Mouse (Mus musculus): ENCODE data around the gene Padi1. TPM values are rescaled to one million over a fixed set of nuclear protein-coding genes. Genes with fewer than 3 reads are reported as not detected.

The Padi1 gene
- polyA plus RNA-seq, 1 experiment from 2014 or later = 0.12 TPM

- WGBS = 52% methylated on average over 9 of the region's 9 CpGs
Measured at GRCm38 (mm10) chr4:140793795-140794194, 51.8 kb downstream of the Padi1 start.

GRCm38 (mm10) chr4:140792584-140792983, 53.0 kb downstream of the Padi1 start:
- no peak for ATAC-seq (ENCODE audit: insufficient number of reproducible peaks, insufficient read depth, low FRiP score, low TSS enrichment)
- Histone ChIP-seq H3K36me3 (no peaks in the 10 kb centered on the region), H3K4me1 (no peaks in the 10 kb centered on the region), H3K4me3 (no peak overlapping the region), H3K27me3 (no peaks in the 10 kb centered on the region), H3K9me3 (no peaks in the 10 kb centered on the region), H3K4me2 (replicated peaks) (no peak overlapping the region), H3K9ac (no peak overlapping the region), H3K27ac (no peak overlapping the region)
- WGBS = 90% methylated on average over 7 of the region's 7 CpGs

More at GRCm38 (mm10) chr4:140793795-140794194, 51.8 kb downstream of the Padi1 start:
- Histone ChIP-seq H3K36me3 (no peaks in the 10 kb centered on the region), H3K27ac (no peak overlapping the region), H3K27me3 (peaks cover 4% of the 10 kb centered on the region; the same call in 1 of the 2 replicates), H3K4me3 (no peak overlapping the region), H3K9me3 (no peaks in the 10 kb centered on the region), H3K9ac (no peak overlapping the region), H3K4me2 (replicated peaks) (no peak overlapping the region), H3K4me1 (no peaks in the 10 kb centered on the region)
- ATAC-seq (ENCODE audit: insufficient number of reproducible peaks, insufficient read depth, low FRiP score, low TSS enrichment) = no peak

DNA sequence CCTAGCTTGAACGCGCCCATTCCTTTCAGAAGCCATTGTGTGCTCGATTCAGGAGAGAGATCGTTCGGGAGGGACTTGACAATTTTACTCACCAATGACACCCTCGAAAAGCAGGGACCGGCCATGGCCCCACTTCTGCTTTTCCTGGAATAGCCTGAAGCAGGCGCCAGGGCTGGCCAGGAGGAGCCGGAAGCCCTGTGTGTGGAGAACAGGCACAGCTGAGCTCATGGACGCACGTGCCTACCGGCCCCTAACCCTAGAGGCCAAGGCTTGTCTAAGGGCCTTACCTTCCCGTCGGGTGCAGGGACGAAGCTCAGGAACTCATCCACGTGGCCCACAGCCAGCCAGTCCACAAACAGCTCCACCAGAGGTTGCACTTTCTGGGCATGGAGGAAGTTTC, 54.5 kb downstream of the Padi1 start:
- ATAC-seq (ENCODE audit: insufficient number of reproducible peaks, insufficient read depth, low FRiP score, low TSS enrichment) = no peak
- Histone ChIP-seq H3K27ac (no peak overlapping the region), H3K27me3 (no peaks in the 10 kb centered on the region), H3K36me3 (no peaks in the 10 kb centered on the region), H3K4me3 (no peak overlapping the region), H3K9me3 (no peaks in the 10 kb centered on the region), H3K4me1 (no peaks in the 10 kb centered on the region), H3K4me2 (replicated peaks) (no peak overlapping the region), H3K9ac (no peak overlapping the region)
- whole genome bisulfite sequencing = 84% methylated on average over 16 of the region's 16 CpGs

DNA sequence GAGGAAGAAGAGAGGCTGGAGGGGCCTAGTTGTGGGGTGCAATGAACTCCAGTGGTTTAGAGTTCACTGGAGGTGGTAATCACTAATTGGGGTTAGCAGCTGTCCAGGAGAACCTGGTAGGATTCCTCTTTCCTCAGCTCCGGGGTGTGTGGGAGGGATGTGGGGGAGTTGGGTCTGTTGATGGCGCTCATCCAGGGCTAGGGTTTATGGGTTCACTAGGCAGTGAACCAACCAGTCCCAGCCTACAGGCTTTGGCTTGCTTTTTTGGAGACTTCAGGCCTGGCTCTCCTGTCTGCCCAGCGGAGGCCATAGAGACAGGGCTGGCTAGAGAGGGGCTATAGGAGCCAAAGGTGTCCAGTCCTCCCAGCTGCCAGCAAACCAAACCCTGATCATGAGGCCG, 55.6 kb downstream of the Padi1 start:
- no peaks in the 10 kb centered on the region for H3K27me3 ChIP-seq
- no peak for ATAC-seq (ENCODE audit: insufficient number of reproducible peaks, insufficient read depth, low FRiP score, low TSS enrichment)
- WGBS = 93% methylated on average over 4 of the region's 4 CpGs

DNA sequence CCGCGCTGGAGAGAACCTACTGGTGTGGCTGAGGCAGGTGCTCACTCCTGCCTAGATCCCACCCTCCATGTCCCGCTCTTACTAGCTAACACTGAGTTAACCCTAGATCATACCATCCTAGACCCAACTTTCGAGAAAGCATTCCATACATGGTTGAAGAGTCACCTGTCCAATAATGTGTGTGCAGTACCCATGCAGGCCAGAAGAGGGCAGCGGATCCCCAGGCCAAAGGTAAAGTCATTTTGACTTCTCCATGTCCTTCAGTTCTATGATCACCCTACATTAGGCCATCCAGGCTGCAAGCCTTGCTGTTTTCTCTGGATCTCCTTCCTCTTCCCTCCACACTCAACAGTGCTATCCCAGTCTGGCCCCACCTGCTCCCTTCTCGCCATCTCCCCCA, 56.6 kb downstream of the Padi1 start:
- Histone ChIP-seq H3K4me3 (no peak overlapping the region), H3K27ac (no peak overlapping the region), H3K27me3 (no peaks in the 10 kb centered on the region), H3K4me2 (replicated peaks) (no peak overlapping the region), H3K9me3 (no peaks in the 10 kb centered on the region), H3K36me3 (no peaks in the 10 kb centered on the region), H3K4me1 (no peaks in the 10 kb centered on the region), H3K9ac (no peak overlapping the region)
- ATAC-seq (ENCODE audit: insufficient number of reproducible peaks, insufficient read depth, low FRiP score, low TSS enrichment) = no peak
- 40% methylated on average over 6 of the region's 6 CpGs for WGBS

More for the DNA sequence above, 55.6 kb downstream of the Padi1 start:
- Histone ChIP-seq H3K9ac (no peak overlapping the region), H3K36me3 (no peaks in the 10 kb centered on the region), H3K4me1 (no peaks in the 10 kb centered on the region), H3K27ac (no peak overlapping the region), H3K4me3 (no peak overlapping the region), H3K9me3 (no peaks in the 10 kb centered on the region), H3K4me2 (replicated peaks) (no peak overlapping the region)

GRCm38 (mm10) chr4:140788264-140788663, 57.3 kb downstream of the Padi1 start:
- no peak overlapping the region for H3K9ac ChIP-seq
- H3K9me3 ChIP-seq = no peaks in the 10 kb centered on the region
- no peaks in the 10 kb centered on the region for H3K27me3 ChIP-seq
- 77% methylated on average over 6 of the region's 6 CpGs for WGBS
- H3K4me1 ChIP-seq = no peaks in the 10 kb centered on the region
- H3K27ac ChIP-seq = no peak overlapping the region
- no peak overlapping the region for H3K4me3 ChIP-seq
- no peak overlapping the region for H3K4me2 ChIP-seq (replicated peaks)
- no peaks in the 10 kb centered on the region for H3K36me3 ChIP-seq
- ATAC-seq (ENCODE audit: insufficient number of reproducible peaks, insufficient read depth, low FRiP score, low TSS enrichment) = no peak

DNA sequence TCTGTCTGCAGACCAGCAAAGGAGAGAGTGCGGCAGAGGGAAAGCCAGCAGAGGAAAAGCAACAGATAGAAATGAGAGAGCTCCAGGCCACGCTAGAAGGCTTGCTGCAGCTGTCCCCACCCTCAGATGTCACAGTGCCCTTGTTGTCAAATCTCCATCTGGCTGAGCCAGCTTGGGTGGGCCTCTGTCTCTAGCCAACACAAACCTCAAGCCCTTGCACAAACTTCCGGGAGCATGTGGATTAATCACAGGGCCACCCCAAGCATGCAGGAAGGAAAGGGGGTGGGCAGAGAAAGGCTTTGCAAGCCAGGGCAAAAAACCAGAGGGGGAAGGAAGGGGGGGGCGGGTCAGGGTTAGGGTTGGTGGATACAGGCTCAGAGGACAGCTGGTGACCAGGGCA, 58.2 kb downstream of the Padi1 start:
- no peak for ATAC-seq (ENCODE audit: insufficient number of reproducible peaks, insufficient read depth, low FRiP score, low TSS enrichment)
- no peaks in the 10 kb centered on the region for H3K9me3 ChIP-seq
- H3K4me3 ChIP-seq = no peak overlapping the region
- 58% methylated on average over 4 of the region's 4 CpGs for WGBS
- no peak overlapping the region for H3K9ac ChIP-seq
- H3K27me3 ChIP-seq = no peaks in the 10 kb centered on the region
- H3K36me3 ChIP-seq = no peaks in the 10 kb centered on the region
- no peaks in the 10 kb centered on the region for H3K4me1 ChIP-seq
- H3K27ac ChIP-seq = no peak overlapping the region
- H3K4me2 ChIP-seq (replicated peaks) = no peak overlapping the region

DNA sequence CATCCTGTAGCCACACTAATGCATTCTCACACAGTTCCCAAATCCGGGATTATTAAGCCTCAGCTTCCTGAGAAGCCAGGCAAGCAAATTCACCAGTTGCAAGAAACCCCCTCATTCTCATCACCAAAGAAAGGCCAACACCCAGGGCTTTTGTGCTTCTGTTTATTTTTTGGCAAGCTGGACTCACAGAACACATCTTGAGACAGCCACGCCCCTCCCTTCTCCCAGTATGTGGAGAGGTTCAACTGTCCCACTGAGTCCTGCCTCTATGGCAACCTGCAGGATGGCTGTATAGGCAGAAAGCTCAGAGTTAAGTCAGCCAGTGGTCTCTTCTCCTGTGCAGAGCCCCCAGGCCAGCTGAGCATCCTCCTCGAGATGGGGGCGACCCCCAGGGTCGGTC, 60.4 kb downstream of the Padi1 start:
- no peak overlapping the region for H3K4me2 ChIP-seq (replicated peaks)
- H3K36me3 ChIP-seq = no peaks in the 10 kb centered on the region
- no peak overlapping the region for H3K4me3 ChIP-seq
- H3K9ac ChIP-seq = no peak overlapping the region
- 75% methylated on average over 5 of the region's 5 CpGs for WGBS
- H3K27me3 ChIP-seq = no peaks in the 10 kb centered on the region
- H3K9me3 ChIP-seq = no peaks in the 10 kb centered on the region
- H3K4me1 ChIP-seq = no peaks in the 10 kb centered on the region
- H3K27ac ChIP-seq = no peak overlapping the region
- no peak for ATAC-seq (ENCODE audit: insufficient number of reproducible peaks, insufficient read depth, low FRiP score, low TSS enrichment)

GRCm38 (mm10) chr4:140784292-140784945, 61.2 kb downstream of the Padi1 start:
- WGBS = 95% methylated on average over 9 of the region's 9 CpGs
- H3K27ac ChIP-seq = no peak overlapping the region
- no peak for ATAC-seq (ENCODE audit: insufficient number of reproducible peaks, insufficient read depth, low FRiP score, low TSS enrichment)

DNA sequence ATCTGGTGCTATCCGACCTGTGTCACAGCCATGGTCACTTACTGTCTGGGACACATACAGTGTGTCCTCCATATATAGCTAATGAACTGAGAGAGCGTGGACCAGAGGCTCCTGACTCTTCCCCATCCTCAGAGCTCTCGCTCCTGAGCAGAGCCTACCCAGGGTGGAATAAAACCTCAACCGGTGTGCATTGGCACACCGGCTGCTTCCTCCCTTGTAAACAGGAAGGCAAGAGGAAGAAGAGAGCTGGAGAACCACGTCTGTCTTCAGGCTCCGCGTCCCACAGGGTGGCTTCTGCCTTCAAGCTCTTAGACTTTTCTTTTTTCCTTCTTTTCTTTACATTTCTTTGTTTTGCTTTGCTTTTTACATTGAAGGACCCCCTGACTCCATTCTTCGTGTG, 62.8 kb downstream of the Padi1 start:
- Histone ChIP-seq H3K4me3 (no peak overlapping the region), H3K36me3 (no peaks in the 10 kb centered on the region), H3K27me3 (no peaks in the 10 kb centered on the region), H3K9me3 (no peaks in the 10 kb centered on the region), H3K27ac (no peak overlapping the region), H3K4me1 (0 out of 2 replicates have a peak, but pooled peaks cover 4% of the 10 kb centered on the region), H3K4me2 (replicated peaks) (no peak overlapping the region), H3K9ac (no peak overlapping the region)
- 87% methylated on average over 9 of the region's 9 CpGs for WGBS
- ATAC-seq (ENCODE audit: insufficient number of reproducible peaks, insufficient read depth, low FRiP score, low TSS enrichment) = no peak

More at GRCm38 (mm10) chr4:140784292-140784945, 61.2 kb downstream of the Padi1 start:
- Histone ChIP-seq H3K27me3 (no peaks in the 10 kb centered on the region), H3K9ac (no peak overlapping the region), H3K36me3 (no peaks in the 10 kb centered on the region), H3K9me3 (no peaks in the 10 kb centered on the region), H3K4me1 (0 out of 2 replicates have a peak, but pooled peaks cover 4% of the 10 kb centered on the region), H3K4me2 (replicated peaks) (no peak overlapping the region), H3K4me3 (no peak overlapping the region)

DNA sequence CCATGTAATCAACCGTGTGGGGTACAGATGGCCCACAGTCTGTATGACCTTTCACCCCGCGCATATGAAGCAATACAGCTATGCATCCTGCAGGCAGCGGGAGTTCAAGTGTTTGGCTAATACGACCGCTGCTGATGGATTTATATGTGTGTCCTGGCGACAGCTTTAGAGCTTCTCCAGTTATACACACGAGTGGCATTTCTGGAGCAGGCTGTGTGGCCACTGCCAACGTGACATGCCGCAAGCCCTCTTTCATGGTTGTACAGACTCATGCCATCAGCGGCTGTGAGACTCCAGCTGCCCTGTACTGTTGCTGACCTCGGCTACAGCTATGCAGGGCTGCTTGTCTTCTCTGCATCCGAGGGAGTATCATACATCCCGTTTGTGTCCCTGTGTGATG, 65.1 kb downstream of the Padi1 start:
- 82% methylated on average over 14 of the region's 14 CpGs for WGBS
- H3K4me2 ChIP-seq (replicated peaks) = no peak overlapping the region
- H3K4me1 ChIP-seq = 0 out of 2 replicates have a peak, but pooled peaks cover 4% of the 10 kb centered on the region
- no peaks in the 10 kb centered on the region for H3K36me3 ChIP-seq
- H3K27ac ChIP-seq = no peak overlapping the region
- no peak overlapping the region for H3K4me3 ChIP-seq
- ATAC-seq (ENCODE audit: insufficient number of reproducible peaks, insufficient read depth, low FRiP score, low TSS enrichment) = no peak
- H3K27me3 ChIP-seq = no peaks in the 10 kb centered on the region
- H3K9me3 ChIP-seq = no peaks in the 10 kb centered on the region
- H3K9ac ChIP-seq = no peak overlapping the region

DNA sequence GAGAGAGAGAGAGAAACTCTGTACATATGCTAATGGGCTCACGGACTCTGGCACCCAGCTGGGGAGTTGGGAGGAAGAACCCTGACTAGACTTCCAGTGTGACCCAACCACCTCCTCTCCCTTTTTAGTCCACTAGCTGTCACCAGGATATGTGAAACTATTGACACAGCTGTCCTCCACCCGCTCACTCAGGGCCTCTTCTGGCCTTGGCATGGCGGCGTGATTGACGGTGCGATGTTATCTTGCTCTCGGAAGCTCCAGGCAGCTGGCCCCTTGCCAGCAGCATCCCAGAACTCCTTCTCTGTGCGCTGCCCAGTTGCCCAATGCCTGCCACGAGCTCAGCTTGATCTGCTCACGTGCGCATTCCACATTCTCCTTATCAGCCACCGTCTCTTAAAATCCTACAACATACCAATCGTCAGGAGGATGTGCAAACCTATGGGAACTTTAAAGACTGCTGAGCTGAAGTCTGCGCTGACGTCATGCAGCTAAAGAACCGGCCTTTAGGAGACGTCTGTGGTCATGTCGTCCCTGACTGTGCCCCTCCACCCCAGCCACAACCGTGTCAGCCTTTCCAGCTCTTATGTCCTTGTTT, 65.7 kb downstream of the Padi1 start:
- H3K4me2 ChIP-seq (replicated peaks) = no peak overlapping the region
- no peak overlapping the region for H3K9ac ChIP-seq
- 0 out of 2 replicates have a peak, but pooled peaks cover 4% of the 10 kb centered on the region for H3K4me1 ChIP-seq
- 54% methylated on average over 19 of the region's 19 CpGs for WGBS
- H3K36me3 ChIP-seq = no peaks in the 10 kb centered on the region
- H3K27ac ChIP-seq = no peak overlapping the region
- no peak; the same call in 1 of the 2 replicates for ATAC-seq (ENCODE audit: insufficient number of reproducible peaks, insufficient read depth, low FRiP score, low TSS enrichment)
- H3K27me3 ChIP-seq = no peaks in the 10 kb centered on the region
- no peaks in the 10 kb centered on the region for H3K9me3 ChIP-seq
- H3K4me3 ChIP-seq = no peak overlapping the region
